Comparison of ENCODE assay signal across 27 mouse cellular contexts in genomic region chr10:82778791-82779549, GRCm38 (mm10). TPM values are rescaled to one million over a fixed set of nuclear protein-coding genes. Genes with fewer than 3 reads are reported as not detected.
DNase-seq lines count a peak whose midpoint lies in the region; ATAC-seq and TF ChIP-seq lines count a peak whose summit lies in the region.
"Had no signal": no experiment of that assay in that cellular context is flagged by ENCODE, and none has a peak within 500 bp of the region (broad histone marks: within the 10 kb centered on the region; RNA-seq: fewer than 3 reads in every experiment).

No protein-coding gene starts in this region.

- TF ChIP-seq EP300 in ES-Bruce4 (IDR thresholded peaks at IDR 0.05; ENCODE audit: insufficient read depth, low read depth, low read length): no peak

- H3K4me3 ChIP-seq in liver, embryonic 13.5 days (replicated peaks): no peak overlapping the region
- no peak overlapping the region for H3K4me3 ChIP-seq in liver, embryonic 11.5 days (ENCODE audit: low read depth, low read length)
- H3K4me3 ChIP-seq in ES-Bruce4 (ENCODE audit: low read depth, low read length): no peak overlapping the region
- no peak overlapping the region for H3K4me3 ChIP-seq in forebrain, embryonic 14.5 days (ENCODE audit: low read depth, low read length)
- H3K4me3 ChIP-seq: embryonic facial prominence, embryonic 15.5 days; heart, adult 2 months; heart, embryonic 13.5 days; hindbrain, embryonic 12.5 days; lung, embryonic 15.5 days; myocyte; neural tube, embryonic 13.5 days; stomach, embryonic 15.5 days had no signal

- no peak overlapping the region for H3K4me2 ChIP-seq in liver, embryonic 13.5 days
- no peak overlapping the region for H3K4me2 ChIP-seq in liver, embryonic 11.5 days
- H3K4me2 ChIP-seq in forebrain, embryonic 14.5 days (ENCODE audit: low read length): no peak overlapping the region
- H3K4me2 ChIP-seq: embryonic facial prominence, embryonic 15.5 days; heart, embryonic 13.5 days; hindbrain, embryonic 12.5 days; neural tube, embryonic 13.5 days; stomach, embryonic 15.5 days had no signal

- 74% methylated on average over 8 of the region's 8 CpGs for WGBS in liver, embryonic 13.5 days (ENCODE audit: insufficient replicate concordance)
- 81% methylated on average over 8 of the region's 8 CpGs for WGBS in liver, embryonic 11.5 days
- 83% methylated on average over 8 of the region's 8 CpGs for WGBS in forebrain, embryonic 14.5 days

- H3K9ac ChIP-seq in liver, embryonic 13.5 days: no peak overlapping the region
- H3K9ac ChIP-seq in liver, embryonic 11.5 days (ENCODE audit: low read depth, low read length): no peak overlapping the region
- H3K9ac ChIP-seq in ES-Bruce4 (ENCODE audit: low read depth, poor library complexity, severe bottlenecking): no peak overlapping the region
- no peak overlapping the region for H3K9ac ChIP-seq in forebrain, embryonic 14.5 days (ENCODE audit: low read length)
- H3K9ac ChIP-seq: embryonic facial prominence, embryonic 15.5 days; heart, embryonic 13.5 days; hindbrain, embryonic 12.5 days; liver, embryonic 14.5 days; lung, embryonic 15.5 days; neural tube, embryonic 13.5 days; stomach, embryonic 15.5 days had no signal

- no peaks in the 10 kb centered on the region for H3K36me3 ChIP-seq in liver, embryonic 13.5 days
- no peaks in the 10 kb centered on the region for H3K36me3 ChIP-seq in liver, embryonic 11.5 days (ENCODE audit: control insufficient read depth, insufficient read depth, low read length)
- H3K36me3 ChIP-seq in ES-Bruce4 (ENCODE audit: control insufficient read depth, insufficient read depth, low read length, poor library complexity, severe bottlenecking): no peaks in the 10 kb centered on the region
- H3K36me3 ChIP-seq in forebrain, embryonic 14.5 days (ENCODE audit: control insufficient read depth, insufficient read depth, low read length): no peaks in the 10 kb centered on the region
- H3K36me3 ChIP-seq: embryonic facial prominence, embryonic 15.5 days; G1E; heart, embryonic 13.5 days; hindbrain, embryonic 12.5 days; lung, embryonic 15.5 days; neural tube, embryonic 13.5 days; stomach, embryonic 15.5 days had no signal

- TF ChIP-seq CTCF in ES-Bruce4 (IDR thresholded peaks at IDR 0.05; ENCODE audit: low read depth, low read length): no peak

- no peak for TF ChIP-seq POLR2A in ES-Bruce4 (IDR thresholded peaks at IDR 0.05; ENCODE audit: insufficient read depth, low read length)

- H3K9me3 ChIP-seq in liver, embryonic 13.5 days (replicated peaks): no peaks in the 10 kb centered on the region
- H3K9me3 ChIP-seq in liver, embryonic 11.5 days (ENCODE audit: control insufficient read depth, low read length): no peaks in the 10 kb centered on the region
- no peaks in the 10 kb centered on the region for H3K9me3 ChIP-seq in ES-Bruce4 (replicated peaks; ENCODE audit: control insufficient read depth, insufficient read depth, low read length, poor library complexity, severe bottlenecking)
- no peaks in the 10 kb centered on the region for H3K9me3 ChIP-seq in forebrain, embryonic 14.5 days (replicated peaks; ENCODE audit: control insufficient read depth, low read length)
- H3K9me3 ChIP-seq: embryonic facial prominence, embryonic 15.5 days; G1E; heart, embryonic 13.5 days; hindbrain, embryonic 12.5 days; lung, embryonic 15.5 days; neural tube, embryonic 13.5 days; stomach, embryonic 15.5 days had no signal

- peaks cover 48% of the 10 kb centered on the region for H3K4me1 ChIP-seq in liver, embryonic 13.5 days (replicated peaks)
- H3K4me1 ChIP-seq in liver, embryonic 11.5 days (replicated peaks; ENCODE audit: control insufficient read depth, insufficient read depth, low read length): peaks cover 12% of the 10 kb centered on the region
- peaks cover 5% of the 10 kb centered on the region for H3K4me1 ChIP-seq in ES-Bruce4 (ENCODE audit: control insufficient read depth, insufficient read depth, low read length)
- no peaks in the 10 kb centered on the region for H3K4me1 ChIP-seq in forebrain, embryonic 14.5 days (ENCODE audit: control insufficient read depth, insufficient read depth, low read length)
- H3K4me1 ChIP-seq: hindbrain, embryonic 12.5 days; lung, embryonic 15.5 days; stomach, embryonic 15.5 days had no signal

- peak overlapping the region; percentile 11 for H3K27ac ChIP-seq in liver, embryonic 13.5 days
- no peak overlapping the region for H3K27ac ChIP-seq in liver, embryonic 11.5 days (ENCODE audit: low read depth, low read length)
- H3K27ac ChIP-seq in ES-Bruce4 (ENCODE audit: insufficient read depth, low read length): peak overlapping the region; percentile 58; the same call in 1 of the 2 replicates
- H3K27ac ChIP-seq in forebrain, embryonic 14.5 days (ENCODE audit: low read depth, low read length): no peak overlapping the region
- H3K27ac ChIP-seq: embryonic facial prominence, embryonic 15.5 days; heart, adult 2 months; heart, embryonic 13.5 days; hindbrain, embryonic 12.5 days; liver, embryonic 14.5 days; lung, embryonic 15.5 days; neural tube, embryonic 13.5 days; stomach, embryonic 15.5 days had no signal

- peaks cover 10% of the 10 kb centered on the region; the same call in 1 of the 2 replicates for H3K27me3 ChIP-seq in liver, embryonic 13.5 days
- no peaks in the 10 kb centered on the region for H3K27me3 ChIP-seq in liver, embryonic 11.5 days (replicated peaks; ENCODE audit: control insufficient read depth, insufficient read depth, low read length)
- no peaks in the 10 kb centered on the region for H3K27me3 ChIP-seq in ES-Bruce4 (ENCODE audit: control insufficient read depth, insufficient read depth, low read length, poor library complexity, severe bottlenecking)
- no peaks in the 10 kb centered on the region for H3K27me3 ChIP-seq in forebrain, embryonic 14.5 days (replicated peaks; ENCODE audit: control insufficient read depth, insufficient read depth, low read length)
- H3K27me3 ChIP-seq: embryonic facial prominence, embryonic 15.5 days; heart, embryonic 13.5 days; hindbrain, embryonic 12.5 days; lung, embryonic 15.5 days; neural tube, embryonic 13.5 days; stomach, embryonic 15.5 days had no signal

- ATAC-seq in liver, embryonic 13.5 days (ENCODE audit: low read depth): no peak
- ATAC-seq in liver, embryonic 11.5 days (replicated peaks; ENCODE audit: low FRiP score): no peak
- ATAC-seq in inflammation-experienced regulatory T-cells, adult 6 months: peak; percentile 53
- no peak for ATAC-seq in forebrain, embryonic 14.5 days
- ATAC-seq: forebrain, embryonic 16.5 days; midbrain, embryonic 16.5 days had no signal

- no peak for DNase-seq in liver, embryonic 13.5 days
- DNase-seq in liver, embryonic 11.5 days (ENCODE audit: low spot score): no peak
- peak; percentile 28 for DNase-seq in T-cell, adult 2 months (ENCODE audit: low spot score)
- DNase-seq in forebrain, embryonic 14.5 days (ENCODE audit: low spot score): no peak
- no peak for DNase-seq in adrenal gland, postnatal 14 days
- no peak for DNase-seq in thymus, adult 18-20 months
- DNase-seq: cerebellum, adult 11-12 months; cerebellum, postnatal 10 days; gastrocnemius, postnatal 25 days; heart, adult 2 months; heart, postnatal 14 days; kidney, adult 18-20 months; lung, postnatal 36 days; right cerebral cortex, postnatal 4 days had no signal

RNA-seq across cellular contexts. Expression of gene Nfyb, which starts 15.0 kb away (rescaled TPM):
- polyA plus RNA-seq in liver, embryonic 13.5 days (2015; fragmentation: Nextera tagmentation; extraction: Ambion mirVana): 36.1 and 43.5 TPM in 2 replicates
- 47.6 and 50.4 TPM in 2 replicates for polyA plus RNA-seq in liver, embryonic 11.5 days (2014; fragmentation: Nextera tagmentation; extraction: Ambion mirVana)
- 101 and 114 TPM in 2 replicates for polyA plus RNA-seq in ES-Bruce4 (2011; ENCODE audit: insufficient read depth, insufficient read length, low read depth, missing spikeins)
- polyA plus RNA-seq in inflammation-experienced regulatory T-cells, adult 6 months (2017; shearing (Covaris generic)): 100 to 1,000 TPM in 1 of 3 experiments, 10 to 100 TPM in 2; 73.0 to 117 (median 87.5) TPM
- polyA plus RNA-seq in forebrain, embryonic 14.5 days (2014; fragmentation: Nextera tagmentation; extraction: Ambion mirVana): 69.1 and 70.7 TPM in 2 replicates
- total RNA-seq in adrenal gland, postnatal 14 days (2021): 20.3 and 25.2 TPM in 2 replicates

RNA-seq across cellular contexts. Expression of gene Txnrd1, which starts 54.8 kb away (rescaled TPM):
- 67.9 and 78.2 TPM in 2 replicates for polyA plus RNA-seq in liver, embryonic 13.5 days (2015; fragmentation: Nextera tagmentation; extraction: Ambion mirVana)
- 129 and 145 TPM in 2 replicates for polyA plus RNA-seq in liver, embryonic 11.5 days (2014; fragmentation: Nextera tagmentation; extraction: Ambion mirVana)
- polyA plus RNA-seq in ES-Bruce4 (2011; ENCODE audit: insufficient read depth, insufficient read length, low read depth, missing spikeins): 260 and 284 TPM in 2 replicates
- polyA plus RNA-seq in inflammation-experienced regulatory T-cells, adult 6 months (2017; shearing (Covaris generic)): 10 to 100 TPM; 17.4 to 35.2 (median 18.9) TPM
- 157 and 169 TPM in 2 replicates for polyA plus RNA-seq in forebrain, embryonic 14.5 days (2014; fragmentation: Nextera tagmentation; extraction: Ambion mirVana)
- total RNA-seq in adrenal gland, postnatal 14 days (2021): 106 and 115 TPM in 2 replicates

Comparison
In these comparisons a context has a peak if more than half of its experiments do, and no peak if none do; other contexts are left out.
1. H3K27ac ChIP-seq: peak in liver, embryonic 13.5 days (single experiment) and ES-Bruce4 (single experiment); none in liver, embryonic 11.5 days (single experiment) and forebrain, embryonic 14.5 days (single experiment).